Mouse (Mus musculus): ENCODE results near the gene Sox5. TPM values are rescaled to one million over a fixed set of nuclear protein-coding genes. Genes with fewer than 3 reads are reported as not detected.

Gene Sox5
- total and polyA plus RNA-seq, 3 experiments = 0.08 to 0.47 (median 0.46) TPM

DNA sequence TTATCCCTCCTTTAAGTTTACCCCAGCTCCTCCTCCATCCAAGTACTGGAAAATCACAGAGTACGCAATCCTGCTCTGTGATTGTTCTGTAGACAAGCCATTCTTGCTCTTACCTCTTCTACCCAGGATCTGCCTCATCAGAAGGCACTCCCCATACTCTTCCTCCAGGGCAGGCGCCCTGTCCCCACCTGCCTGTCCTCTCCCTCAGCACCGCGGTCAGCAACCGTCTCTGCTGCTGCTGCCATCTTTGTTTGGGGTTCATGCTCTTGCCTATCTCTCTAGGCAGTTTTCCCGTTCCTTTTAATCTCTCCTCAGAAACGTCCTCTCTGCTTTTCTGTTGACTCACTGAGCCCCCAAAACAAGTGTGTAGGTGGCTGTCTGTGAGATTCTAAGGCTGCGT is 236.2 kb downstream of the Sox5 start:
- Histone ChIP-seq H3K27me3 (replicated peaks) (no peaks in the 10 kb centered on the region), H3K9me3 (replicated peaks; ENCODE audit: low read length) (peaks cover 4% of the 10 kb centered on the region), H3K36me3 (replicated peaks in 1 of 2; ENCODE audit: control insufficient read depth in 1 of 2, insufficient read depth in 1 of 2, low read length in 1 of 2) (no peaks in the 10 kb centered on the region), H3K79me2 (replicated peaks; ENCODE audit: control insufficient read depth, extremely low read depth, insufficient read depth, poor library complexity, severe bottlenecking) (no peaks in the 10 kb centered on the region), H3K4me3 (replicated peaks in 1 of 3; ENCODE audit: low read depth in 2 of 3, low read length in 2 of 3, poor library complexity in 1 of 3) (no peak overlapping the region), H3K4me2 (ENCODE audit: insufficient read depth, low read depth, poor library complexity, severe bottlenecking) (no peak overlapping the region), H3K27ac (ENCODE audit: insufficient read depth, low read depth) (no peak overlapping the region), H3K4me1 (ENCODE audit: control insufficient read depth in 1 of 2, insufficient read depth in 2 of 2) (no peaks in the 10 kb centered on the region), H3K9ac (ENCODE audit: insufficient read depth, low read depth) (no peak overlapping the region)
- dilution Hi-C loops (cut with MboI; ENCODE audit: extremely low pct_ligation_motif_present, extremely low pct_unique_long_range_greater_than_20kb, low sequenced_read_pairs) = no loop called here
- in situ Hi-C loops (cut with MboI; ENCODE audit: low pct_ligation_motif_present, low pct_unique_long_range_greater_than_20kb, low sequenced_read_pairs) = no loop called here
- DNase-seq (ENCODE audit: extremely low read depth) = no peak
- TF ChIP-seq ELF1 (IDR thresholded peaks at IDR 0.05; ENCODE audit: low read depth, low read length) (no peak), POLR2A (IDR thresholded peaks at IDR 0.05; ENCODE audit: low read depth, low read length) (no peak), E2F4 (IDR thresholded peaks at IDR 0.05; ENCODE audit: insufficient replicate concordance, low read depth, low read length) (no peak), NRF1 (IDR thresholded peaks at IDR 0.05; ENCODE audit: low read depth, low read length) (no peak), RCOR1 (conservative IDR thresholded peaks at IDR 0.05; ENCODE audit: low read depth, low read length) (no peak), CHD1 (IDR thresholded peaks at IDR 0.05; ENCODE audit: low read depth, low read length) (no peak), MAZ (IDR thresholded peaks at IDR 0.05; ENCODE audit: low read depth, low read length) (no peak), JUN (IDR thresholded peaks at IDR 0.05; ENCODE audit: insufficient read depth, low read depth, low read length) (no peak), CHD2 (IDR thresholded peaks at IDR 0.05; ENCODE audit: low read length) (no peak), ZKSCAN1 (IDR thresholded peaks at IDR 0.05; ENCODE audit: borderline replicate concordance, low read depth, low read length) (no peak), GABPA (IDR thresholded peaks at IDR 0.05; ENCODE audit: insufficient replicate concordance, low read depth, low read length) (no peak), TBP (conservative IDR thresholded peaks at IDR 0.05; ENCODE audit: low read depth, low read length) (no peak), HCFC1 (IDR thresholded peaks at IDR 0.05; ENCODE audit: low read depth, low read length) (no peak), TCF12 (IDR thresholded peaks at IDR 0.05; ENCODE audit: low read depth, low read length) (no peak)

DNA sequence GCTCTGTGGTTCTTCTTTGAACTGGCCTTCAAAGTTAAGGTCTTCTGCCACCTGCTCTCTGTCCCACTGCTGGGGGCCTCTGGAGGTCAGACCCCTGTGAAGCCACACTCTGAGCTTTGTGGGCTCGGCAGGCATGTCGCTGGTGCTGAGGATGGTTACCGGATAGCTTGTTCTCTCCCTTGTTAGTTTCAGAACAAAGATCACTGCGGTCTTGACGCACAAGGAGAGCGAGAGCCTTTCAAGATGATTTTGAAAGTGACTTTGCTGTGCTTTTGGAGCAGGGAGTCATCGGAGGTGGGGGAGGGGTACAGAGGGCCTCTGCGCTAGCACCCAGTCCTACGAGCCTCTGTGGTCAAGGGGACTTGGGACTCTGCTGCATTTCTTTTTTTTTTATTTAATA is 240.5 kb downstream of the Sox5 start:
- no peaks in the 10 kb centered on the region for H3K27me3 ChIP-seq (replicated peaks)
- H3K4me1 ChIP-seq (ENCODE audit: control insufficient read depth in 1 of 2, insufficient read depth in 2 of 2) = no peaks in the 10 kb centered on the region
- no peak for DNase-seq (ENCODE audit: extremely low read depth)
- H3K9ac ChIP-seq (ENCODE audit: insufficient read depth, low read depth) = no peak overlapping the region
- no peaks in the 10 kb centered on the region for H3K36me3 ChIP-seq (replicated peaks in 1 of 2; ENCODE audit: control insufficient read depth in 1 of 2, insufficient read depth in 1 of 2, low read length in 1 of 2)
- dilution Hi-C loops (cut with MboI; ENCODE audit: extremely low pct_ligation_motif_present, extremely low pct_unique_long_range_greater_than_20kb, low sequenced_read_pairs) (no loop called here), in situ Hi-C loops (cut with MboI; ENCODE audit: low pct_ligation_motif_present, low pct_unique_long_range_greater_than_20kb, low sequenced_read_pairs) (no loop called here)
- no peaks in the 10 kb centered on the region for H3K79me2 ChIP-seq (replicated peaks; ENCODE audit: control insufficient read depth, extremely low read depth, insufficient read depth, poor library complexity, severe bottlenecking)
- TF ChIP-seq IRF4 (IDR thresholded peaks at IDR 0.05; ENCODE audit: low read depth, low read length) (no peak), RAD21 (IDR thresholded peaks at IDR 0.05; ENCODE audit: low read depth, low read length) (no peak), CHD1 (IDR thresholded peaks at IDR 0.05; ENCODE audit: low read depth, low read length) (no peak), ZMIZ1 (IDR thresholded peaks at IDR 0.05; ENCODE audit: low read depth, low read length) (no peak), SIN3A (IDR thresholded peaks at IDR 0.05; ENCODE audit: low read length) (no peak), ETS1 (conservative IDR thresholded peaks at IDR 0.05; ENCODE audit: low read depth, low read length) (no peak), HCFC1 (IDR thresholded peaks at IDR 0.05; ENCODE audit: low read depth, low read length) (no peak), CTCF (conservative IDR thresholded peaks at IDR 0.05 in 1 of 2, IDR thresholded peaks at IDR 0.05 in 1 of 2; ENCODE audit: low read depth in 2 of 2, low read length in 2 of 2) (no peak), KAT2A (IDR thresholded peaks at IDR 0.05; ENCODE audit: insufficient replicate concordance, low read length) (no peak), MAFK (IDR thresholded peaks at IDR 0.05; ENCODE audit: insufficient replicate concordance, low read length) (no peak), ELF1 (IDR thresholded peaks at IDR 0.05; ENCODE audit: low read depth, low read length) (no peak), ZKSCAN1 (IDR thresholded peaks at IDR 0.05; ENCODE audit: borderline replicate concordance, low read depth, low read length) (no peak), NRF1 (IDR thresholded peaks at IDR 0.05; ENCODE audit: low read depth, low read length) (no peak), MAZ (IDR thresholded peaks at IDR 0.05; ENCODE audit: low read depth, low read length) (no peak), TBP (conservative IDR thresholded peaks at IDR 0.05; ENCODE audit: low read depth, low read length) (no peak), MYC (IDR thresholded peaks at IDR 0.05; ENCODE audit: low read depth, low read length) (no peak), E2F4 (IDR thresholded peaks at IDR 0.05; ENCODE audit: insufficient replicate concordance, low read depth, low read length) (no peak)
- H3K4me2 ChIP-seq (ENCODE audit: insufficient read depth, low read depth, poor library complexity, severe bottlenecking) = no peak overlapping the region
- no peaks in the 10 kb centered on the region for H3K9me3 ChIP-seq (replicated peaks; ENCODE audit: low read length)
- no peak overlapping the region for H3K27ac ChIP-seq (ENCODE audit: insufficient read depth, low read depth)
- H3K4me3 ChIP-seq (replicated peaks in 1 of 3; ENCODE audit: low read depth in 2 of 3, low read length in 2 of 3, poor library complexity in 1 of 3) = no peak overlapping the region

Data from CH12.LX (cell line).